Mouse (Mus musculus) adrenal gland, postnatal 10 days (tissue): Measurements from ENCODE around the gene Cabp2. TPM values are rescaled to one million over a fixed set of nuclear protein-coding genes. Genes with fewer than 3 reads are reported as not detected.
"Not testable (repeated sequence)": the region's sequence is repeated elsewhere in the genome, so short reads cannot be mapped to it uniquely, and the experiment has no call there.

Source experiments
- DNase-seq: peaks from one replicate; pipeline ENCODE4 v3.0.0; 2021; ENCODE audit warnings: mixed read lengths
- total RNA-seq, 2 experiments: library from RNA; stranded (reverse); gene quantifications; 2 replicates each; pipeline ENCODE4 v1.2.3; 2021

The Cabp2 gene
- total RNA-seq, 2 experiments from 2014 or later: 0.63 TPM; not detected in 1

DNA sequence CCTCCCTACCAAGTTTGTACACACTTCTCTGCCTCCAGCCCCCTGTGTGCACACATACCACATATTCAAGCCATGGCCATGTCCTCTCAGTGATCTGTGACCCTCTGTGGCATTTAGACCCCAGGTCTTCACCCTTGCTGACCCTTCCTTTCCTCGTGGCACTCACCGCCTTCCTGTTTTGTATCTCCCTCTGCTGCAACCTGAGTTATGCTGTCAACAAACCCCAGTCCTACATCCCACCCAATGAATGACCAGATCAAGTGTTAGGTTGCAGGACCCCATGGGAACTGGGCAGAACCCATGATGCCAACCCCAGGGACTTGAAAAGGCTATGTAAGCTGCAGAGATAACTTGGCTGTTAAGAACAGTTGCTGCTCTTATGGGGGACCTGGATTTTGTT is 20.7 kb downstream of the Cabp2 start:
- no peak for DNase-seq

DNA sequence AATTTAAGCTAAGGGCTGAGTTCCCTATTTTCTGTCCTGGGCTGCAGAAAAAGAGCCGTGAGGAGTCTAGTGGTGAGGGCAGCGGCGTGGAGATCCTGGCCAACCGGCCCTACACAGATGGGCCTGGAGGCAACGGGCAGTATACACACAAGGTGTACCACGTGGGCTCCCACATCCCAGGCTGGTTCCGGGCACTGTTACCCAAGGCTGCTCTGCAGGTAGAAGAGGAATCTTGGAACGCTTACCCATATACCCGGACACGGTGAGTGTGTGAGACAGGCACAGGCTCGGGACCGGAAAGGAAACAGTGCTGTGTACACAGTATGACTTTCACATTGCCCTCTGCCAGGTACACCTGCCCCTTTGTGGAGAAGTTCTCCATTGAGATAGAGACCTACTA is 21.2 kb downstream of the Cabp2 start:
- no peak for DNase-seq

DNA sequence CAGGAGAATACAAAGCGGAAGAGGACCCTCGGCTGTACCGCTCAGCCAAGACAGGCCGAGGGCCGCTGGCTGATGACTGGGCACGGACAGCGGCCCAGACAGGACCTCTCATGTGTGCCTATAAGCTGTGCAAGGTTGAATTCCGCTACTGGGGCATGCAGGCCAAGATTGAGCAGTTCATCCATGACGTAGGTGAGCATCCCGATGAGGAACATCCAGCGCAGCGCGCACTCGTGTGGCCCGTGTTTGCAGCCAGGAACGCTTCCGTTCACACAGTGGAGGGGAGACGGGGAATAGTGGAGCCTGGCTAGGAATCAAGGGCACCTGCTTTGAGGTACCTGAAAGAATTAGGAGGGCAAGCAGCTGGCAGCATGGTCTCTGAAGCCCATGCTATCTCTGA is 21.9 kb downstream of the Cabp2 start:
- DNase-seq: no peak

DNA sequence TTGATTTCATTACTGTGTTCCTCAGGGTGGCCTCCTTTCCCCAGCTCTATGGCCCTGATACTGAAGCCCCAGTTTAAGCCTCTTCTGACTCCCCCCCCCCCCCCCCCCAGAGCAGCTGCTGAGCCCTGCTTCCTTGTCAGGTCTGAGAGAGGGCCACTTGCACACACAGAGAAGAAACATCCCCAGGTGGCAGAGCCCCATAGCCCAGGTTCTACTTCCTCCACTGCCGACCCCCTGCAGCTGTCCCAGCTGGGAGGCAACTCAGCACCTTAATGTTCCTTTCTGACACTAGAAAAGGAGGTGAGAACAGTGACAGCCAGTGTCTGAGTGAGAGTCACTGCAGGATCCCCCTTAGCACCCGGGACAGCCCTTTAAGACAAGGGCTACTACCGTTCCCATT is 22.4 kb downstream of the Cabp2 start:
- no peak for DNase-seq

DNA sequence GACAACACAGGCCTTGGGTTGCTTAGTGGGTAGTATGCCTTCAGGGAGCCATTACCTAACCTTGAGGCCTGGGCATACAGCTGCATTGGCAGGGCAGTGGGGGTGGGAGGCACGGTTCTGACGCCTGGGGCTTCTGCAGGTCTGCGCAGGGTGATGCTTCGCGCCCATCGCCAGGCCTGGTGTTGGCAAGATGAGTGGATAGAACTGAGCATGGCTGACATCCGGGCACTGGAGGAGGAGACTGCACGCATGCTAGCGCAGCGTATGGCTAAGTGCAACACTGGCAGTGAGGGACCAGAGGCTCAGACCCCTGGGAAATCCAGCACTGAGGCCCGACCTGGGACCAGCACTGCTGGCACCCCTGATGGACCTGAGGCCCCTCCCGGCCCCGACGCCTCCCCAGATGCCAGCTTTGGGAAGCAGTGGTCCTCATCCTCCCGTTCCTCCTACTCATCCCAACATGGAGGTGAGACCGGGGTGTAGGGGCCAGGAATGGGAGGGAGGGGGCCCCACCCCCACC is 23.4 kb downstream of the Cabp2 start:
- no peak for DNase-seq

DNA sequence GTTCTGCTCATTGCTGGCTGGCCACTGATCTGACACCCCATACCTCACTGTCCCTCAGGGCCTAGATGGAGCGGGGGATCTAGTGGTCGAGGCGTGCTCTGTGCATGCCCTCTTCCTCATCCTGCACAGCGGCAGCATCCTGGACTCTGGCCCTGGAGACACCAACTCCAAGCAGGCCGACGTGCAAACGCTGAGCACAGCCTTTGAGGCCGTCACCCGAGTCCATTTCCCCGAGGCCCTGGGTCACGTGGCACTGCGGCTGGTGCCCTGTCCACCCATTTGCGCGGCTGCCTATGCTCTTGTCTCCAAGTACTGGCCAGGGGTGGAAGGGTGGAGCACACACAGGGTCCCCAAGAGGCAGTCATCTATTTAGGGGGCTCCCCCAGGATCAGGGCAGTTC is 25.3 kb downstream of the Cabp2 start:
- DNase-seq: no peak

DNA sequence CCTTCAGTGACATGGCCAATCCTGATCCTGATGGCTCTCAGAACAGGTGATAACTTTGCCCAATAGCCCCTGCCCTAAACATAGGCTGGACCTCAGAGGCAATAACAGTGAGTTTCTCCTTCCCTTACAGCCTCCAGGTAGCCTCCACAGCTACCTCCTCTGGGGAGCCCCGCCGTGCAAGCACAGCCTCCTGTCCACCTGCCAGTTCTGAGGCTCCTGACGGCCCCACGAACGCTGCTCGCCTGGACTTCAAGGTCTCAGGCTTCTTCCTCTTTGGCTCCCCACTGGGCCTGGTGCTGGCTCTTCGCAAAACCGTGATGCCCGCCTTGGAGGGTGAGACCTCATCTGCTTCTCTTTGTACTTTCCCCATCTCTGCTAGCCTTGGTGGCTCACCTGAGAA is 27.2 kb downstream of the Cabp2 start:
- DNase-seq: no peak

DNA sequence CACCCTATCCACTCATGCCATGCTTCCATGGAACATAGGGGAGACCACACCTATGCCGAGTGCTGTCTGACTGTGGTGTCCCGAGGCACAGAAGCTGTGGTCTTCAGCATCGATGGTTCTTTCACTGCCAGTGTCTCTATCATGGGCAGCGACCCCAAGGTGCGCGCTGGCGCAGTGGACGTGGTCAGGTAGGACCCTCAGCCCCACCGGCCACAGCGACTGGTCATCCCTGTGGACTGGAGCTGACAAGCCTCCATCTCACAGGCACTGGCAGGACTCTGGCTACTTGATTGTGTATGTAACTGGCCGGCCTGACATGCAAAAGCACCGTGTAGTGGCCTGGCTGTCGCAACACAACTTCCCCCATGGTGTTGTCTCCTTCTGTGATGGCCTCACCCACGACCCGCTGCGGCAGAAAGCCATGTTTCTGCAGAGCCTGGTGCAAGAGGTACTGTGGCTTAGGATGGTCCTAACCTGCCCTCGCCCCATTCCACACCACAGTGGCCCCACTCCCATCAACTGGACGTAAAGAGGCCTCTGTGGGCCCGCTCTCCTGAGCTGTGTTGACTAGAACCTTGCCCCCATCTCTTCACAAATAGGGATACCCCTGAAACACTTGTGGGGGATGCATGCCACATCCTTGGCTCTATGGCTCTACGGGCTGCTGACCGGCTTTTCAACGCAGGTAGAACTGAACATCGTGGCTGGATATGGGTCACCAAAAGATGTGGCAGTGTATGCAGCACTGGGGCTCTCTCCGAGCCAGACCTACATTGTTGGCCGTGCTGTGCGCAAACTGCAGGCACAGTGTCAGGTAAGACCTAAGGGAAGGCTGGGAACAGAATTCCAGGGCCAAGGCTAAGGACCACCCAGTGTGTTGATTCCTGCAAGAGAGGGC is 30.9 kb downstream of the Cabp2 start:
- no peak for DNase-seq

DNA sequence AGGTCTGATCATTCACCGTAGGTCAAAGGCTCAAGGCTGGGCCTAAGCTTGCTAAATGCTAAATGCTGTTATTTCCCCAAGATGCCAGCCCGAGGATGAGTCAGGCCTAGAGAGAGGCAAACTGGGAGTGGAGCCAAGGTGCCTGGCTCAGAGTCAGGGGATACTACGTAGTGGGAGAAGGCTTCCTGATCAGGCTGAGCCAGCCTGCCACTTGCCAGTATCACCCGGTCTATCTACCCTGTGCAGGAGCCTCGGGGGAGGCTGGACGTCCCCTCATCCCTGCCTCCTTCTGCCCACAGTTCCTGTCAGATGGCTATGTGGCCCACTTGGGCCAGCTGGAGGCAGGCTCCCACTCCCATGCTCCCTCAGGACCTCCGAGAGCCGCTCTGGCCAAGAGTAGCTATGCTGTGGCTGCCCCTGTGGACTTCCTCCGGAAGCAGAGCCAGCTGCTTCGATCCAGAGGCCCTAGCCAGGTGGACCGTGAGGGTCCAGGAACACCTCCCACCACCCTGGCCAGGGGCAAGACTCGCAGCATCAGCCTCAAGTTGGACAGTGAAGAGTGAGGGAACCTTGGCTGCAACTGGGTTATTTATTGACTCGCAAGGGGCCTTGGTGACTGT is 31.9 kb downstream of the Cabp2 start:
- DNase-seq: peak; percentile 96

DNA sequence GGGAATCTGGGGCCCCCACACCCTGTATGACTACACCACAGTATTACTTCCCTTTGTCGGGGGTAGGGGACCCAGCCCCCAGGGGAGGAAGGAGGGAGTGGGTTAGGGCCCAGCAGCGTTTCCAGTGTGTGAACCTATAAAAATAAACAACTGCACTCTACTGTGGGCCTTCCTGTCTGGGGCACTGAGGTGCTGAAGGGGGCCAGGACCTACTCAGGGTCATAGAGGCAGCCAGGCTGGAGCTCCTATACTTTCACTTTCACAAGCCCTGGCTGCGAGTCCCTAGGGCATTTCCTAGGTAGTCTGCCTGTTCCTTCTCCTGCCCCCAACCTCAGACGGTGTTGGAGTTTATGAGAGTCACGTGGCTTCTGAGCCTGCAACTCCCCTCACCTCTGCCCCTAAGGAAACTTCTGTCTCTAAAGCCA is 32.4 kb downstream of the Cabp2 start:
- peak; percentile 57 for DNase-seq

DNA sequence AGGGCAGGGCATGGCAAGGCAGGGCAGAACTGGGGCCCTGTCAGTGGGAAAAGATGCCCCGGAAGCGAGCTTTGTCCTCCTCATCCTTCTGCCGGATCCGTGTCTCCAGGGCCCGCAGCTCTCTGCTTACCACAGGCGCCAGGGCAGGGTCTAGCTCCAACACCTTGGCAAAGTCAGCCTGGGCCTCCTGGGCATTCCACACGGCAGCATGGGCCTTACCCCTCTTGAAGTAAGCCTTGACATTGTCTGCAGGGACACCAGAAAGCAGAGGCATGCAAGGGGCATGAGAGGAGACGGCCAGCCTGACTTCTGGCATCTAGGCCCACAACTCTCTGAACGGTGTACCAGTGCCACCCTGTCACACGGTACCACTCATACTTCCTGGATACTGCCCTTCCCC is 33.2 kb downstream of the Cabp2 start:
- no peak for DNase-seq

DNA sequence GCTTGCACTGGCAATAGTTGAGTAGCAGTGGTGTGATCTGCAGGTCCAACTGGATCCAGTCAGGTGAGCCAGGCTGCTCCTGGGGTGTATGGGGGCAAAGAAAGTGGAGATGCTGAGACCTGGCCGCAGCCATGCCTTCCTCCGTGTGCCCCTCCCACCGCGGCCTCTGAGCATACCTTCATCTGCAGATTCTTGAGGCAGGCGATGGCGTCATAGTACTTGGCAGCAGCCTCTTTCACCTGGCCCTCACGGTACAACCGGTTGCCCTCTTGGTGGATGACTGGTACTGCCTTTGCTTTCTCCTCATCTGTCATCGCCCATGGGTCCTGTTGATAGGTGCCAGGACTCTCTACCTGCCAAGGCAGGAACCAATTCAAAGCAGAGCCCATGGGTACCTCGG is 33.8 kb downstream of the Cabp2 start:
- no peak for DNase-seq

DNA sequence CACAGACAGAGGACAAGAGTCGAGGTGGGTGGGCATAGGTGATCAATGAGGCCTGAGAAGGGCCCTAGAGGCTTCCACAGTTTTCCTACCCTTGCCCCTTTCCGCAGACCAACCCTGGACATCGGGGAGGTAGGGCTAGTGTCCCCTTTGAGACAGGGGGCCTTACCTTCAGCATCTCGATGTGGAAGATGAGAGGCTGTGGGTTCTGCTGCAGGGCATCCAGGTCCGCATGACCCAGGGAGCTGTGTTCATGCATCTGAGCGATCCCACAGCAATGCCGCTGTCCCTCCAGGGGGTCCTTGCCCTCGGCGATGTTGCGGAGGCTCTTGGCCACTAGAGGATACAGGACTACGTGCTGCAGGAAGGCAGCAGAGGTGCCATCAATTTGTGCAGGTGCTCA is 34.4 kb downstream of the Cabp2 start:
- no peak for DNase-seq

DNA sequence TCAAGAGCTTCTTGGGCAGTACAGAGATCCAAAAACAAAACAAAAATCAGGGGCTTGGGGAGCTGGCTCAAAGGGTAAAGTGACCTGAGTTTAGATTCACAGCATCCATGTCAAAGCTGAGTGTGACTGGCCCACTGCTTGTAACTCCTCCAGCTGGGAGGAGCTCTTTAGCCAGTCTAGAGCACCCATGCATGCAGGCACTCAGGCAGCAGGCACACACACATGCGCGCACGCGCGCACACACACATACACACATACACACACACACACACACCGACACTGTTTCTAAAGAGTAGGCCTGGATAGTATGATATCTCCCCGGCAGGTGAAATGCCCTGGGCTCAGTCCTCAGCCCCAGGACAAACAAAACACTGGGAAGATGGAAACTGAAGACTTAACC is 35.6 kb downstream of the Cabp2 start:
- DNase-seq: no peak

DNA sequence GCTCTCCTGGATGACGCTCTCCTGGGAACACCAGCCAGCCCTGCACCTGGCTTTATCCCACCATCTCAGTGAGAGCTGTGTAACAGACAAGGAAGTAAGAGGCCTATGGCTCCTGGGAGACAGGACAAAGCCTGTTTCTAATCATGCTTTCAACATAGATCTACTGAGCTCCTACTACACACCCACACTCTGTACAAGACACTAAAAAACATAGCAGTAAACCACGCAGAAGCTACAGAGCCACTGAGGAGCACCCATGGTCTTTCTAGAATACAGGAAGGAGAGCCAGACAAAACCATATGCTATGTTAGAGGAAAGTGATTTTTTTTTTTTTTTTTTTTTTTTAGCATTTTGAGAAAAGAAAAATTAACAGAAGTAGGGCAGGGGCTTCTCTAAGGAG is 37.0 kb downstream of the Cabp2 start:
- no peak for DNase-seq

DNA sequence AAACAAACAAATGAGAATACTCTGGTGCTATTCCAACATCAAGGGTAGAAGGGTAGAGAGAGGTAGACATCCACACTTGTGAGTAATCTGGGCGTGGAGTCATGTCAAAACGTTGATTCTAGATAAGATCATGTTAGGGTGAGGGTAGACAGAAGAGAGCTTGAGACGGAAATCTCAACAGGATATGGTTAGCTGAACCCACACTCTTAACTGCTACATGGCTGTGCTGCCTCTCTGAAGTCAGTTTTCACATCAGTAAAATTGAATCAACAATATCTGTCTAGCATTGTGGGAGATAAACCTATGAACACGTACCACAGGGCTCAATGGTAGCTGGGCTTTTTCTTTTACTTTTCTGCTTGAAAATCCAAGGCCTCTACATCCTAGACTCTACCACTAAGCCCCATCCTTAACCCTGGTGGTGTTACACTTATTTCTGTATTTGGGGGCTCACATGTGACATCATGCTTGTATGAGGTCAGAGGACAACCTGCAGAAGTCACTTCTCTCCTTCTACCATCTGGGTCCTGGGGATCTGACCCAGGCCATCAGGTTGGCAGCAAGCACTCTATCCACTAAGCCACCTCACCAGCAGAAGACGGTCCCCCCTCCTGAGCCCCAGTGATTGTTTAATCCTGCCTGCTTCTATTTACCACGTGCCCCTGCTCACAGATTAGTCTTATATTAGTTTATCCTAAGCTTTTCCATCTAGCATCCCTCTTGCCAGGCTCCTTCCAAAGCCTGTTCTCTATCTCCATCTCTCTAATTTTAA is 38.5 kb downstream of the Cabp2 start:
- no peak for DNase-seq

DNA sequence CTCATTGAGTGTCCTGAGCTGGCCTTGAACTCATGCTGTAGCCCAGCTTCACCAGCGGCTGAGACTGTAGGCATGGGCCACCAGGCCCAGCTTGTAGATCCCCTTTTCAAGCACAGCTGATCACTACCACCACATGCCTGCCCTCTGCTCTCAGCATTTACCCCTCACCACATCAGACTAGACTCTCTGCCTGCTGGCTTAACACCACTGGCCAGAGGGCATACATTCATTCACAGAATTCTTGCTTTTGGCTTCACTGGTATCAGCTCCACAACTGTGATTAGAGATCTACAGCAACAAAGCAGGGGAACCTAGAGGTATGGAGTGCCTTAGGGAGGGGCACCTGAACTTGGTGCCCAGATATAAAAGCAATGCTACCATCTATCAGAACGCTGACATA is 39.1 kb downstream of the Cabp2 start:
- no peak for DNase-seq

DNA sequence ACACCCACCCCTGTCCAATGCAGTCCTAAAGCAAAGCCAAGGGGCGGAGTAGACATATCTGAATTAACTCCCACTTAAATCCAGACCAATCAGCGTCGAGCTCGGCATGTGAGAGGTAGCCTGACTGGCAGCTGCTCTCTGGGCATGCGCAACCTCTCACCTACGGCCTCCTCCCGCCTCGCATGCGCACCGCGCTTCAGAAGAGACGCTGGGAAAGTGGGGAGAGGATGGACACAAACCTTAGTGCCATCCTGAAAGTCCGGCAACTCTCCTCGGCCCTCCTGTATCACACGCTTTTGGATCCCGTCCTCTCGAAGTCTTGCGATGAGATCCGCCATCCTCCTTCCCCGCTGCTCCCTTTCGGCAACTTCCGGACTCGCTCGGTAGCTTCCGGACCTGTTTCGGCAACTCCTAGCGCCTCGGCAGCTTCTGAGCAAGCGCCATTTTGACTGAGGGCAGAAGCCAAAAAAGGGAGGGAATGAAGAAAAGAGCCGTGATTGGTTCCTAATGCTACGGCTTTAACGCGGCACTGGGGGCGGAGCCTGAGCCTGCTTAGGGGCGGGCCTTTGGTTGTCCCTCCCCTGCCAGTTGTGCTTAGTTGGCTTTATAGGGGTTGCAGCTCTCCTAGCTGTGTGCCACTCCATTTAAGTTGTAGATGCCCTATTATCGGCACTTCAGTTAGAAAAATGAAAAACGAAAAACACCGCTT is 39.9 kb downstream of the Cabp2 start:
- peak; percentile 98 for DNase-seq

DNA sequence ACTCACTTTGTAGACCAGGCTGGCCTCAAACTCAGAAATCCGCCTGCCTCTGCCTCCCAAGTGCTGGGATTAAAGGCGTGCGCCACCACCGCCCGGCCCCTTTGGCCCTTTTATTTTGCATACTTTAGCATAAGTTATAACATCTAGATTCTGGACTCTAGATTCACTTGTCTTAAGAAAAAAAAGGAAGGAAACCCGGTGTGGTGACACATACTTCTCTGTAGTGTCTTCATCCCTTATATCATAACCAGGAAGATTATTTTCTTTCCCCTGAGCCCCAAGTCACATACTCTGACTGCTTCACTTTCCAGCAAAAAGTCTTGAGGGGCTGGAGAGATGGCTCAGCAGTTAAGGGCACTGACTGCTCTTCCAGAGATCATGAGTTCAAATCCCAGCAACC is 40.5 kb downstream of the Cabp2 start:
- DNase-seq: not testable (repeated sequence)

DNA sequence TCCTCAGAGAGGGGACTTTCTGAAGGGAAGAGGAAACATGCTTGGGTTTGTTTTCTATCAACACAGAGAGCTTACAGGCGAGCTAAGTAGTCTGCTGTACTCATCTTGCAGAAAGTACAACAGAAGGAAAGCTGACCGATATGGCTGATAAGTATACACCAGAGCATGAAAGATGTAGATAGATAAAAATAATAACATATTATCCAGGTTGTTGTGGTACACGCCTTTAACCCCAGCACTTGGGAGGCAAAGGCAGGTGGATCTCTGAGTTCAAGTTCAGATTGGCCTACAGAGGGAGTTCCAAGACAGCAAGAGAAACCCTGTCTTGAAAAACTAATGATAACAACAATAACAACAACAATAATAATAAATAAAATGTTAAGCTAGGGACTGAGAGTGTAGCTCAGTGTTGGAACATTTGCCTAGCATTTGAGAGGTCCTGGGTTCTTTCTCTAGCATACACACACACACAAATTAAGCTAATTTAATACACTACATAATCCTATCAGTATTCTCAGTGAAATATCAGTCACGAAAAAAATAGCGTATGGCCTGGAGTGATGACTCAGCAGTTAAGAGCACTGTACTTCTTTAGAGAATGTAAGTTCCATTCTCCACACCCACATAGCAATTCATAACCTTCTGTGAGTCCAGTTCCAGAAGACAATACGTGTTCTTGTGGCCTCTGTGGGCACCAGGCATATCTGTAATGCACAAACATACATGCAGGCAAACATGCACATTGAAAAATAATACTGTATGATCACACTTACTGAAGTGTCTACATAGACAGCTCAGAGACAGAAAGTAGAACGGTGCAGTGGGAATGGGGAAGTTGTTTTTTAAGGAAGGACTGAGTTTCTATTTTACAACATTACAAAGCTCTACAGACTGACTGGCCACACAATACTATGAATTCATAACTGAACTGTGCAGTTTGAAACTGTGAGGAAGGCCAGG is 41.3 kb downstream of the Cabp2 start:
- DNase-seq: no peak

DNA sequence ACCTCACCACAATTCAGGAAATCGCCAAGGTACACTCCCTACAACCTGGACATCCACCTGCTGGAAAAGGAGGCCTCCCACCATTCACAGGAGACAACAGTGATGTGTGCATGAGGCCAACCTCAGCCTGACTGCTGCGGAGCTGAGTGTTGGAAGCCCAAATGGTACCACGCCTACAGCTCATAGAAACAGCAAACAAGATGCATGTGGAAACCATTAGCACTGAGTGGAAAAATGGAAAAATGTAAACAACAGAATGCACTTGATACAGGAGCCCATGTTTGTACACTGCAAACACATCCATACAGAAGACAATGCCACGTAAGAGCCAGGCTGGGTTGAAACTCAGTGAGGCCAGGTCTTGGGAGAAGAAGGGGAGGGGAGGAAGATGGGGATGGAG is 43.1 kb downstream of the Cabp2 start:
- DNase-seq: no peak
